Mouse (Mus musculus) mature B cell (primary cell): ENCODE data around the gene Mrnip.
"Not testable (repeated sequence)": the region's sequence is repeated elsewhere in the genome, so short reads cannot be mapped to it uniquely, and the experiment has no call there.

ENCODE experiments used
- in situ Hi-C: fragments of 300-500 bp; cut with MboI; formaldehyde crosslinking; loops from 2 replicates; pipeline ENCODE4 v1.14.3; 2019

The Mrnip gene

GRCm38 (mm10) chr11:50174111-50174729 lies at the start of gene Mrnip:
Gene Mrnip, plus strand, starts transcription at chr11:50174444.
- in situ Hi-C loops = not testable (repeated sequence)

- in situ Hi-C loops = no loop called here
Measured at GRCm38 (mm10) chr11:50127781-50128180, 46.5 kb upstream of the Mrnip start.

GRCm38 (mm10) chr11:50130811-50131766 lies 43.2 kb upstream of the Mrnip start, which contains the start of gene Tbc1d9b:
Gene Tbc1d9b, plus strand, starts transcription at chr11:50131396.
- in situ Hi-C loops = no loop called here

GRCm38 (mm10) chr11:50131801-50132201 lies 42.4 kb upstream of the Mrnip start:
- in situ Hi-C loops = no loop called here

GRCm38 (mm10) chr11:50132265-50132664 lies 42.0 kb upstream of the Mrnip start:
- in situ Hi-C loops = no loop called here

GRCm38 (mm10) chr11:50134136-50134859 lies 39.9 kb upstream of the Mrnip start:
- in situ Hi-C loops = no loop called here

- in situ Hi-C loops = no loop called here
Measured at GRCm38 (mm10) chr11:50138206-50138822, 35.9 kb upstream of the Mrnip start.

- in situ Hi-C loops = no loop called here
Measured at GRCm38 (mm10) chr11:50139571-50139970, 34.7 kb upstream of the Mrnip start.

GRCm38 (mm10) chr11:50145529-50145928 lies 28.7 kb upstream of the Mrnip start:
- in situ Hi-C loops = no loop called here

- in situ Hi-C loops = no loop called here
Measured at GRCm38 (mm10) chr11:50146121-50146520, 28.1 kb upstream of the Mrnip start.

- in situ Hi-C loops = no loop called here
Measured at GRCm38 (mm10) chr11:50147267-50147957, 26.8 kb upstream of the Mrnip start.

- in situ Hi-C loops = no loop called here
Measured at GRCm38 (mm10) chr11:50147958-50148476, 26.2 kb upstream of the Mrnip start.

- in situ Hi-C loops = no loop called here
Measured at GRCm38 (mm10) chr11:50149200-50149599, 25.0 kb upstream of the Mrnip start.

- in situ Hi-C loops = no loop called here
Measured at GRCm38 (mm10) chr11:50149603-50150150, 24.6 kb upstream of the Mrnip start.

GRCm38 (mm10) chr11:50151374-50151773 lies 22.9 kb upstream of the Mrnip start:
- in situ Hi-C loops = no loop called here

- in situ Hi-C loops = no loop called here
Measured at GRCm38 (mm10) chr11:50154166-50154565, 20.1 kb upstream of the Mrnip start.

- in situ Hi-C loops = no loop called here
Measured at GRCm38 (mm10) chr11:50154777-50155520, 19.3 kb upstream of the Mrnip start.

GRCm38 (mm10) chr11:50155785-50156184 lies 18.5 kb upstream of the Mrnip start:
- in situ Hi-C loops = no loop called here

- in situ Hi-C loops = no loop called here
Measured at GRCm38 (mm10) chr11:50156725-50157258, 17.5 kb upstream of the Mrnip start.

- in situ Hi-C loops = no loop called here
Measured at GRCm38 (mm10) chr11:50158346-50158745, 15.9 kb upstream of the Mrnip start.
